Mouse (Mus musculus) embryonic facial prominence, embryonic 11.5 days (tissue): ENCODE measurements around the gene Usp5. TPM values are rescaled to one million over a fixed set of nuclear protein-coding genes. Genes with fewer than 3 reads are reported as not detected.

Source experiments
- ATAC-seq: fragments of 200-750 bp; cut with Nextera tagmentation; replicated peaks from 2 replicates; pipeline ENCODE4 v1.8.0; 2017; ENCODE audit warnings: low read depth; ENCODE audit not compliant: insufficient number of reproducible peaks, low FRiP score, low TSS enrichment
- DNase-seq: peaks from one replicate; pipeline ENCODE4 v3.0.0-alpha.2; 2015; ENCODE audit warnings: low spot score
- H3K27ac ChIP-seq: fragments of 300-500 bp; sonication (generic); replicated peaks from 2 replicates; pipeline ENCODE4 v1.5.1; 2014; ENCODE audit warnings: mild to moderate bottlenecking, low read depth, low read length, control low read depth
- H3K27me3 ChIP-seq: fragments of 300-500 bp; sonication (generic); 2 replicates; pipeline ENCODE4 v1.6.1; 2014; ENCODE audit warnings: mild to moderate bottlenecking, low read length, moderate library complexity, mixed read lengths; ENCODE audit not compliant: control insufficient read depth, insufficient read depth
- H3K36me3 ChIP-seq: fragments of 300-500 bp; sonication (generic); replicated peaks from 2 replicates; pipeline ENCODE4 v1.6.1; 2014; ENCODE audit warnings: low read depth, mild to moderate bottlenecking, low read length, moderate library complexity, mixed read lengths; ENCODE audit not compliant: control insufficient read depth, insufficient read depth
- H3K4me1 ChIP-seq: fragments of 300-500 bp; sonication (generic); 2 replicates; pipeline ENCODE4 v1.6.1; 2014; ENCODE audit warnings: low read length, mixed read lengths; ENCODE audit not compliant: control insufficient read depth, insufficient read depth
- H3K4me2 ChIP-seq: fragments of 300-500 bp; sonication (generic); 2 replicates; pipeline ENCODE4 v1.6.1; 2014; ENCODE audit warnings: low read depth, mild to moderate bottlenecking, control low read depth, low read length, moderate library complexity
- H3K4me3 ChIP-seq: fragments of 300-500 bp; sonication (generic); 2 replicates; pipeline ENCODE4 v1.5.1; 2014; ENCODE audit warnings: low read depth, low read length, control low read depth
- H3K9ac ChIP-seq: fragments of 300-500 bp; sonication (generic); replicated peaks from 2 replicates; pipeline ENCODE4 v1.6.1; 2014; ENCODE audit warnings: mild to moderate bottlenecking, control low read depth, low read length
- H3K9me3 ChIP-seq: fragments of 300-500 bp; sonication (generic); replicated peaks from 2 replicates; pipeline ENCODE4 v1.6.1; 2016; ENCODE audit warnings: mild to moderate bottlenecking, low read length, inconsistent platforms, mixed read lengths; ENCODE audit not compliant: control insufficient read depth
- WGBS: fragments of 180-500 bp; shearing (Covaris S2); extraction: QIAGEN DNeasy Blood & Tissue Kit; methylation state at CpG from one replicate; pipeline ENCODE4 v1.1.7; 2014; 5-methylcytosine and 5-hydroxymethylcytosine counted together
- polyA plus RNA-seq: library from polyadenylated mRNA; unstranded; fragments of >200 nt; fragmentation: Nextera tagmentation; extraction: Ambion mirVana; gene quantifications from 2 replicates; pipeline ENCODE4 v1.2.1, GENCODE M21; 2014

The Usp5 gene
- polyA plus RNA-seq, 1 experiment from 2014 or later, result 128 TPM

- Histone ChIP-seq H3K4me3 (no peak overlapping the region), H3K4me1 (no peaks in the 10 kb centered on the region), H3K27ac (no peak overlapping the region), H3K27me3 (no peaks in the 10 kb centered on the region), H3K9me3 (no peaks in the 10 kb centered on the region), H3K9ac (no peak overlapping the region), H3K36me3 (peaks cover 15% of the 10 kb centered on the region), H3K4me2 (no peak overlapping the region)
- 95% methylated on average over 8 of the region's 8 CpGs for WGBS
- ATAC-seq (no peak), DNase-seq (no peak)
Measured at GRCm38 (mm10) chr6:124817563-124817962, 11.7 kb downstream of the Usp5 start.

GRCm38 (mm10) chr6:124817125-124817524, 12.2 kb downstream of the Usp5 start:
- H3K4me1 ChIP-seq, result no peaks in the 10 kb centered on the region
- H3K27ac ChIP-seq, result no peak overlapping the region
- WGBS, result 94% methylated on average over 11 of the region's 11 CpGs
- H3K9me3 ChIP-seq, result no peaks in the 10 kb centered on the region
- no peak overlapping the region for H3K4me2 ChIP-seq
- DNase-seq (no peak), ATAC-seq (no peak)
- no peak overlapping the region for H3K4me3 ChIP-seq
- no peaks in the 10 kb centered on the region for H3K27me3 ChIP-seq
- no peak overlapping the region for H3K9ac ChIP-seq
- peaks cover 15% of the 10 kb centered on the region for H3K36me3 ChIP-seq

- Histone ChIP-seq H3K4me3 (no peak overlapping the region), H3K4me2 (no peak overlapping the region), H3K4me1 (no peaks in the 10 kb centered on the region), H3K27me3 (no peaks in the 10 kb centered on the region), H3K27ac (no peak overlapping the region), H3K36me3 (peaks cover 16% of the 10 kb centered on the region), H3K9me3 (no peaks in the 10 kb centered on the region), H3K9ac (no peak overlapping the region)
- no peak for ATAC-seq
- 89% methylated on average over 4 of the region's 4 CpGs for WGBS
- DNase-seq, result no peak
Measured at GRCm38 (mm10) chr6:124816611-124817010, 12.7 kb downstream of the Usp5 start.

- H3K4me2 ChIP-seq, result no peak overlapping the region
- H3K27me3 ChIP-seq, result no peaks in the 10 kb centered on the region
- H3K9ac ChIP-seq, result no peak overlapping the region
- no peak overlapping the region for H3K27ac ChIP-seq
- 73% methylated on average over 9 of the region's 9 CpGs for WGBS
- no peaks in the 10 kb centered on the region for H3K9me3 ChIP-seq
- no peak for ATAC-seq
- DNase-seq, result no peak
- peaks cover 18% of the 10 kb centered on the region for H3K36me3 ChIP-seq
- no peak overlapping the region for H3K4me3 ChIP-seq
- no peaks in the 10 kb centered on the region for H3K4me1 ChIP-seq
Measured at GRCm38 (mm10) chr6:124814858-124815774, 14.2 kb downstream of the Usp5 start.

GRCm38 (mm10) chr6:124814448-124814847, 14.8 kb downstream of the Usp5 start:
- DNase-seq, result no peak
- peak overlapping the region; percentile 53; the same call in 1 of the 2 replicates for H3K4me3 ChIP-seq

GRCm38 (mm10) chr6:124813933-124814332, 15.4 kb downstream of the Usp5 start, which contains the start of gene Tpi1:
Tpi1 (minus strand) TSS chr6:124814296.
- peaks cover 15% of the 10 kb centered on the region for H3K36me3 ChIP-seq
- H3K27ac ChIP-seq, result peak within 1 kb of the TSS; percentile 63
- H3K4me3 ChIP-seq, result peak within 1 kb of the TSS; percentile 53
- no peaks in the 10 kb centered on the region for H3K27me3 ChIP-seq
- ATAC-seq (peak; percentile 81), DNase-seq (peak; percentile 95)
- no peaks in the 10 kb centered on the region for H3K4me1 ChIP-seq
- H3K9me3 ChIP-seq, result no peaks in the 10 kb centered on the region
- WGBS, result 1% methylated on average over 22 of the region's 22 CpGs
- peak within 1 kb of the TSS; percentile 61 for H3K9ac ChIP-seq
- H3K4me2 ChIP-seq, result peak within 1 kb of the TSS; percentile 59

More at GRCm38 (mm10) chr6:124814448-124814847, 14.8 kb downstream of the Usp5 start:
- Histone ChIP-seq H3K9me3 (no peaks in the 10 kb centered on the region), H3K4me1 (no peaks in the 10 kb centered on the region), H3K27me3 (no peaks in the 10 kb centered on the region), H3K9ac (no peak overlapping the region), H3K27ac (no peak overlapping the region), H3K4me2 (peak overlapping the region; percentile 59), H3K36me3 (peaks cover 15% of the 10 kb centered on the region)
- 36% methylated on average over 7 of the region's 8 CpGs for WGBS
- ATAC-seq, result peak; percentile 41

- no peaks in the 10 kb centered on the region for H3K27me3 ChIP-seq
- peak overlapping the region; percentile 53 for H3K4me3 ChIP-seq
- peak overlapping the region; percentile 61 for H3K9ac ChIP-seq
- WGBS, result 0% methylated on average over 18 of the region's 18 CpGs
- peak; percentile 87 for DNase-seq
- peak; percentile 51 for ATAC-seq
- H3K4me1 ChIP-seq, result no peaks in the 10 kb centered on the region
- no peaks in the 10 kb centered on the region for H3K9me3 ChIP-seq
- H3K27ac ChIP-seq, result peak overlapping the region; percentile 63
- H3K36me3 ChIP-seq, result peaks cover 11% of the 10 kb centered on the region
- peak overlapping the region; percentile 59 for H3K4me2 ChIP-seq
Measured at GRCm38 (mm10) chr6:124813496-124813895, 15.8 kb downstream of the Usp5 start.

GRCm38 (mm10) chr6:124812848-124813247, 16.4 kb downstream of the Usp5 start:
- Histone ChIP-seq H3K4me3 (peak overlapping the region; percentile 53), H3K27me3 (no peaks in the 10 kb centered on the region), H3K4me2 (peak overlapping the region; percentile 59), H3K9me3 (no peaks in the 10 kb centered on the region), H3K36me3 (peaks cover 4% of the 10 kb centered on the region), H3K4me1 (no peaks in the 10 kb centered on the region), H3K27ac (peak overlapping the region; percentile 63; the same call in 1 of the 2 replicates), H3K9ac (peak overlapping the region; percentile 61)
- ATAC-seq, result no peak
- DNase-seq, result peak; percentile 11
- 26% methylated on average over 9 of the region's 9 CpGs for WGBS
